Mouse (Mus musculus) embryonic facial prominence, embryonic 15.5 days (tissue): Measurements from ENCODE around the gene Pcsk2. TPM values are rescaled to one million over a fixed set of nuclear protein-coding genes. Genes with fewer than 3 reads are reported as not detected.

Experiments used
- ATAC-seq: fragments of 200-750 bp; cut with Nextera tagmentation; 2 replicates; pipeline ENCODE4 v1.8.0; 2017; ENCODE audit warnings: low read depth, moderate TSS enrichment; ENCODE audit not compliant: insufficient number of reproducible peaks, low FRiP score, low TSS enrichment
- H3K27ac ChIP-seq: fragments of 300-500 bp; sonication (generic); replicated peaks from 2 replicates; pipeline ENCODE4 v1.5.1; 2015; ENCODE audit warnings: mild to moderate bottlenecking, inconsistent platforms
- H3K27me3 ChIP-seq: fragments of 300-500 bp; sonication (generic); 2 replicates; pipeline ENCODE4 v1.6.1; 2015; ENCODE audit warnings: inconsistent platforms
- H3K36me3 ChIP-seq: fragments of 300-500 bp; sonication (generic); 2 replicates; pipeline ENCODE4 v1.6.1; 2015; ENCODE audit warnings: mild to moderate bottlenecking, inconsistent platforms
- H3K4me1 ChIP-seq: fragments of 300-500 bp; sonication (generic); 2 replicates; pipeline ENCODE4 v1.6.1; 2015; ENCODE audit warnings: inconsistent platforms
- H3K4me2 ChIP-seq: fragments of 300-500 bp; sonication (generic); replicated peaks from 2 replicates; pipeline ENCODE4 v1.6.1; 2015; ENCODE audit warnings: mild to moderate bottlenecking, inconsistent platforms
- H3K4me3 ChIP-seq: fragments of 300-500 bp; sonication (generic); replicated peaks from 2 replicates; pipeline ENCODE4 v1.5.1; 2015; ENCODE audit warnings: mild to moderate bottlenecking, inconsistent platforms
- H3K9ac ChIP-seq: fragments of 300-500 bp; sonication (generic); 2 replicates; pipeline ENCODE4 v1.6.1; 2015; ENCODE audit warnings: inconsistent platforms
- H3K9me3 ChIP-seq: fragments of 300-500 bp; sonication (generic); replicated peaks from 2 replicates; pipeline ENCODE4 v1.6.1; 2016; ENCODE audit warnings: inconsistent platforms
- WGBS: fragments of 180-500 bp; shearing (Covaris S2); methylation state at CpG from one replicate; pipeline ENCODE4 v1.1.7; 2015; 5-methylcytosine and 5-hydroxymethylcytosine counted together
- polyA plus RNA-seq: library from polyadenylated mRNA; unstranded; fragments of >200 nt; fragmentation: Nextera tagmentation; extraction: Ambion mirVana; gene quantifications from 2 replicates; pipeline ENCODE4 v1.2.1, GENCODE M21; 2015

The Pcsk2 gene
- polyA plus RNA-seq, 1 experiment from 2014 or later, result 1.8 TPM

GRCm38 (mm10) chr2:143801097-143801496 lies 255.1 kb downstream of the Pcsk2 start:
- no peaks in the 10 kb centered on the region for H3K36me3 ChIP-seq
- H3K4me1 ChIP-seq, result no peaks in the 10 kb centered on the region
- H3K27me3 ChIP-seq, result no peaks in the 10 kb centered on the region
- WGBS, result 45% methylated on average over 5 of the region's 5 CpGs
- no peak overlapping the region for H3K4me2 ChIP-seq
- H3K4me3 ChIP-seq, result no peak overlapping the region
- H3K9me3 ChIP-seq, result no peaks in the 10 kb centered on the region
- no peak overlapping the region for H3K9ac ChIP-seq
- no peak for ATAC-seq
- H3K27ac ChIP-seq, result no peak overlapping the region

DNA sequence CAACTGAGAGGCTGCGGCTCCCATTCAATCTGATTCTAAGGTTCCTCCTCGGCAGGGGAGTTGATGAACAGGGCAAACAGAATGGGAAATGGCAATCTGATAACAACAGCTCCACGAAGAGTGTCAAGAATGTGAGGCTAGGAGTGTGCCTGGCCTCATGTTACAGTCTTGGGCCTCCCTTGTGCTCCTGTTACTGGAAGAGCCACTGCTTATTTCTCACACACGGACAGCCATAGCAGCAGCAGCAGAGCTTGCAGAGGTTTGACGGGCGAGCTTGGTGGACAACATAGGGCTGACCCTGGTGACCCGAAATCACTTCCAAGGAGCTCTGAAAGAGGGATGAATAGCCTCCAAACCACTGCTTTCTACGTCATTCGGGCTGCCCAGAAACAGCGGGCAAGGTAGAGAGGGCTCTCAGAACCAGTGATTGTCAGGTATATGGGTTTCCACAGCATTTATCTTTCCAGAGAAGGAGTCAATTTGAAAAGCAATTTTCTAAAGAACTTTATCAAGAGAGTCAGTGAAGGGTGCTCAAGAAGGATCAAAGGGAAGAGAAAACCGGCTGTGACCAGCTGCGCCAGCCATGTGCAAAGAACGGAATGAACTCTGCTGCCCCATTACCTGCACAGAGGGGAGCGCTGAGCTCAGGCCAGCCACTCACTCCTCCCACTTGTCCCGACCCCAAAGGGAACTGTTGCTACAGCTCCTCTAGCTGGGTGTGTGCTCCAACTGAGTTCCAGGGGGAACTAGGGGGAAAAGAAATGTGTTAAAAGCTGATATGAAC lies 260.4 kb downstream of the Pcsk2 start:
- H3K36me3 ChIP-seq, result no peaks in the 10 kb centered on the region
- ATAC-seq, result no peak
- no peaks in the 10 kb centered on the region for H3K9me3 ChIP-seq
- no peak overlapping the region for H3K4me3 ChIP-seq
- H3K27me3 ChIP-seq, result no peaks in the 10 kb centered on the region
- H3K4me2 ChIP-seq, result no peak overlapping the region
- H3K4me1 ChIP-seq, result no peaks in the 10 kb centered on the region
- H3K9ac ChIP-seq, result no peak overlapping the region
- no peak overlapping the region for H3K27ac ChIP-seq
- 69% methylated on average over 15 of the region's 15 CpGs for WGBS

DNA sequence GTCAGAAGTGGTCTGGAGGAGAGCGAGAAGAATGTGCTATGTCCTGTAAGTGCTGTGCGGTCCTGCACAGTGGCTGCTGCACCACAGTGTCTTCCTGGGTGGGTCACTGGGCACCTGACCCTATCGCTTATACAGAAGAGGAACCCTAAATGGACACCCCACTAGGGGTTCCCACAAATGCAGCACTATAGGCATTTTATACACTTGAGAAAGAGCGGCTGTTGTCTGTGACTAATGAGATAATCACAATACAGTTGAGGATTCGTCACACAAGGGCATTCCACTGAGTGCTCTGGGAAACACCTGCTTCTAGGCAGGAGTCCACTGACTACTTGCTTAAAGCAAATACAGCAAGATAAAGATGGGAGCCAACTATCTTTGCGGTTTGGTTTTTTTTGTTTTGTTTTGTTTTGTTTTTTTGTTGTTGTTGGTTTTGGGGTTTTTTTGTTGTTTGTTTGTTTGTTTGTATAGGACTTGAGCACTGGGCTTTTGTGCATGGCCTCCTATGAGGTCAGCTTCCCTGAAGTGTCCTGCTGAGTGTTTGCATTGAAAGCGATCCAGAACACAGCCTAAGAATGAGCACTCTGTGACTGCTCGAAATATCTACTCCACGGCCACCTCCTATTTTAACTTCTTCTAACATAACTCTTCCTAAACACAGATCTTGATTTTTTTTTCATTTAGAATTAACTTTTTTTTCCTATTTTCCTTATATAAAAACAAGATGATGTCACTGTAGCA lies 261.1 kb downstream of the Pcsk2 start:
- Histone ChIP-seq H3K4me3 (no peak overlapping the region), H3K27ac (no peak overlapping the region), H3K9ac (no peak overlapping the region), H3K4me2 (no peak overlapping the region), H3K4me1 (no peaks in the 10 kb centered on the region), H3K9me3 (no peaks in the 10 kb centered on the region), H3K36me3 (no peaks in the 10 kb centered on the region), H3K27me3 (no peaks in the 10 kb centered on the region)
- no peak for ATAC-seq
- WGBS, result 68% methylated on average over 9 of the region's 9 CpGs

DNA sequence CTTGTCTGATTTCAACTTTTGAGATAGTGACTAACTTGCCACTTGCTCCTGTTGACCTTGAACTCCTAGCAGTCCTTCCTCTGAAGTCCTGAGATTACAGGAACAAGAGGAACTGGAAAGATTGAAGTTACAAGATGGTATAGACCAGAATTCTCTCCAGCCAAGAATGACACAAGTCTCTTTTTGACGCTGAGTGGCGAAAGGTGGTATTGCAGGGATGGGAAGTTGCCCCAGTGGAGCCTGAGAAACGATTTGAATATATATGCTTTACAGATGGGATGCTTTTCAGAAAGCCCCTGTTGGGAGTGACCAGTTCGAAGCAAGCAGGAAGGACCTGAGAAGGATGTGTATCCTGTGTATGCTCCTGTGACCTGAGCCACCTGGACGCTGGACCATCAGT lies 262.8 kb downstream of the Pcsk2 start:
- Histone ChIP-seq H3K9ac (no peak overlapping the region), H3K4me3 (no peak overlapping the region), H3K4me2 (no peak overlapping the region), H3K27me3 (no peaks in the 10 kb centered on the region), H3K9me3 (no peaks in the 10 kb centered on the region), H3K4me1 (no peaks in the 10 kb centered on the region), H3K27ac (no peak overlapping the region), H3K36me3 (no peaks in the 10 kb centered on the region)
- no peak for ATAC-seq
- WGBS, result 60% methylated on average over 5 of the region's 5 CpGs

DNA sequence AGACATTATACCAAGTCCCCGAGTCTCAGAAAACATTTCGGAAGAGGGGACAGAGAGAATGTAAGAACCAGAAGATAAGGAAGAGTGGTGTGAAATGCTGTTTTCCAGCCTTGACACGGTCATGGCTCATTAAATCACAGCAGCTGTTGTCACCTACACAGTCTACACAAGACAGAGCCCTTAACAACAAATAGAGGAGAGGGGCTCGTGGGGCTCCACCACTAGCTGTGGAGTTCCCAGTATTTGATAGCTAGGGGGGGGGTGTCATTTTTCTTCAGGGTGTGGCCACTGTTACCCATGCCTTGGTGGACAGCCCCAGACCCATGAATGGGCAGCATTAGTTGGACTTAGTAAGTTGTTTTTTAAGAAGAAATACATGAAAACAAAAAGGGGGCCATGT lies 266.3 kb downstream of the Pcsk2 start:
- Histone ChIP-seq H3K27ac (no peak overlapping the region), H3K4me3 (no peak overlapping the region), H3K4me2 (no peak overlapping the region), H3K9ac (no peak overlapping the region), H3K9me3 (no peaks in the 10 kb centered on the region), H3K4me1 (no peaks in the 10 kb centered on the region), H3K27me3 (no peaks in the 10 kb centered on the region), H3K36me3 (no peaks in the 10 kb centered on the region)
- 63% methylated on average over 4 of the region's 4 CpGs for WGBS
- no peak for ATAC-seq

- H3K27ac ChIP-seq, result no peak overlapping the region
- H3K4me1 ChIP-seq, result no peaks in the 10 kb centered on the region
- H3K36me3 ChIP-seq, result no peaks in the 10 kb centered on the region
- no peak overlapping the region for H3K4me2 ChIP-seq
- H3K9ac ChIP-seq, result no peak overlapping the region
- no peak for ATAC-seq
- H3K9me3 ChIP-seq, result no peaks in the 10 kb centered on the region
- no peaks in the 10 kb centered on the region for H3K27me3 ChIP-seq
- WGBS, result 92% methylated on average over 11 of the region's 11 CpGs
- no peak overlapping the region for H3K4me3 ChIP-seq
Observed at GRCm38 (mm10) chr2:143813461-143813860, 267.5 kb downstream of the Pcsk2 start.

GRCm38 (mm10) chr2:143831645-143832044 lies 285.7 kb downstream of the Pcsk2 start:
- peaks cover 5% of the 10 kb centered on the region; the same call in 1 of the 2 replicates for H3K4me1 ChIP-seq
- ATAC-seq, result no peak
- no peaks in the 10 kb centered on the region for H3K36me3 ChIP-seq
- H3K4me2 ChIP-seq, result no peak overlapping the region
- no peak overlapping the region for H3K9ac ChIP-seq
- no peaks in the 10 kb centered on the region for H3K9me3 ChIP-seq
- H3K27me3 ChIP-seq, result no peaks in the 10 kb centered on the region
- WGBS, result 69% methylated on average over 17 of the region's 17 CpGs
- H3K4me3 ChIP-seq, result no peak overlapping the region
- no peak overlapping the region for H3K27ac ChIP-seq

GRCm38 (mm10) chr2:143832721-143833120 lies 286.8 kb downstream of the Pcsk2 start:
- H3K27ac ChIP-seq, result no peak overlapping the region
- WGBS, result 75% methylated on average over 5 of the region's 5 CpGs
- H3K9me3 ChIP-seq, result no peaks in the 10 kb centered on the region
- H3K4me3 ChIP-seq, result no peak overlapping the region
- peaks cover 5% of the 10 kb centered on the region; the same call in 1 of the 2 replicates for H3K4me1 ChIP-seq
- no peak for ATAC-seq
- no peaks in the 10 kb centered on the region for H3K27me3 ChIP-seq
- H3K9ac ChIP-seq, result no peak overlapping the region
- H3K4me2 ChIP-seq, result no peak overlapping the region
- H3K36me3 ChIP-seq, result no peaks in the 10 kb centered on the region

DNA sequence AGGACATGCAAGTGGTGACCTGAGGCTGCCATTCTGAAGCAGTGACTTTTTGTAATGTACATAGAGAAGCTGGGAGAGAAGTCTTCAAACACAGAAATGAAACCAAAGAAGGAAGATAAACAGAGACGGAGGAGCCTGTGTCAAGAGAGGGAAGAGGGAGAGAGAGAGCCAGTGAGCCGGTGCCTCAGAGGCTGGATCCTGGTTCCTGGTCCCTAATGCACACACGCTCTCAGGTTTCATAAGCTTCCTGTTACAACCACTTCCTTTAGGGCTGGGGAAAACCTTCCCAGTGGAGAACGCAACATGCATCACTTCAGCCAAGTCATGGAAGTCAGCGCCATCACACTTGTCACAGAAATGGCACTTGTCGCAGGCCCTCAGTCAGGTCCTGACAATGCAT lies 288.1 kb downstream of the Pcsk2 start:
- Histone ChIP-seq H3K9me3 (no peaks in the 10 kb centered on the region), H3K27me3 (no peaks in the 10 kb centered on the region), H3K4me3 (no peak overlapping the region), H3K27ac (no peak overlapping the region), H3K4me2 (no peak overlapping the region), H3K9ac (no peak overlapping the region), H3K36me3 (no peaks in the 10 kb centered on the region), H3K4me1 (peaks cover 5% of the 10 kb centered on the region; the same call in 1 of the 2 replicates)
- WGBS, result 53% methylated on average over 6 of the region's 6 CpGs
- no peak for ATAC-seq

- no peaks in the 10 kb centered on the region for H3K9me3 ChIP-seq
- 80% methylated on average over 7 of the region's 7 CpGs for WGBS
- no peak overlapping the region for H3K4me3 ChIP-seq
- no peak overlapping the region for H3K9ac ChIP-seq
- H3K4me2 ChIP-seq, result no peak overlapping the region
- H3K27me3 ChIP-seq, result no peaks in the 10 kb centered on the region
- H3K36me3 ChIP-seq, result no peaks in the 10 kb centered on the region
- no peak overlapping the region for H3K27ac ChIP-seq
- peaks cover 5% of the 10 kb centered on the region; the same call in 1 of the 2 replicates for H3K4me1 ChIP-seq
- ATAC-seq, result no peak
Observed at GRCm38 (mm10) chr2:143835820-143836219, 289.9 kb downstream of the Pcsk2 start.

DNA sequence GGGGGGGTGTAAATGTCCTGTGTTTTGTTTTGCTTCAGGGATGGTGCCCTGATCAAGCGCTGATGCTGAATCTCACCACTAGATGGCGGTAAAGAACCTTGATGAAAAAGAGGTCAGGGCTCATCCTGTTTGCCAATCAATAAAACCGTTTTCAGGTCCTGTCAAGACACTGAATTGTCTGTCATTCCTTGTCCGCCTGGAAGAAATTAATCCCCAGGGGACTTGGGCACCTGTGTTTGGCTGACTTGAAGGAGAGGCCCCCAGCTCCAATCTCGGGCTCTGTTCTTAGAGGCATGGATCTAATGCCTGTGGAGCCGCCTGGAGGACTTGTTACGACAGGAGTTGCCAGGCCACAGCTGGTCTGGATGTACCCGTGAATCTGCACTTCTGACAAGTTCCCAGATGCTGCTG lies 291.3 kb downstream of the Pcsk2 start:
- Histone ChIP-seq H3K4me3 (peak overlapping the region; percentile 23), H3K9me3 (no peaks in the 10 kb centered on the region), H3K27me3 (no peaks in the 10 kb centered on the region), H3K36me3 (no peaks in the 10 kb centered on the region), H3K9ac (no peak overlapping the region), H3K27ac (no peak overlapping the region), H3K4me2 (peak overlapping the region; percentile 49), H3K4me1 (peaks cover 5% of the 10 kb centered on the region; the same call in 1 of the 2 replicates)
- WGBS, result under 1% methylated on average over 8 of the region's 8 CpGs
- ATAC-seq, result no peak
